Mouse (Mus musculus) small intestine, adult 2 months (tissue): ENCODE measurements around the gene Itga9. TPM values are rescaled to one million over a fixed set of nuclear protein-coding genes. Genes with fewer than 3 reads are reported as not detected.
A peak's percentile ranks its signal among the peaks of the same experiment; 100 is the strongest.

Source experiments
- H3K27ac ChIP-seq: fragments of 200-500 bp; 2 replicates; pipeline ENCODE4 v1.5.1; 2012; ENCODE audit warnings: low read depth, low read length, control low read depth, inconsistent platforms; ENCODE audit not compliant: insufficient read depth
- H3K27me3 ChIP-seq: fragments of 200-500 bp; 2 replicates; pipeline ENCODE4 v1.6.1; 2012; ENCODE audit warnings: mild to moderate bottlenecking, moderate library complexity, low read length, inconsistent platforms; ENCODE audit not compliant: control insufficient read depth, insufficient read depth
- H3K36me3 ChIP-seq: fragments of 200-500 bp; 2 replicates; pipeline ENCODE4 v1.6.1; 2012; ENCODE audit warnings: mild to moderate bottlenecking, low read length, control low read depth, inconsistent platforms; ENCODE audit not compliant: control insufficient read depth, insufficient read depth
- H3K4me1 ChIP-seq: fragments of 200-500 bp; 2 replicates; pipeline ENCODE4 v1.6.1; 2012; ENCODE audit warnings: low read length, inconsistent platforms, mixed read lengths; ENCODE audit not compliant: control insufficient read depth, insufficient read depth, insufficient read length
- H3K4me3 ChIP-seq: fragments of 200-500 bp; 2 replicates; pipeline ENCODE4 v1.5.1; 2012; ENCODE audit warnings: low read depth, mild to moderate bottlenecking, control low read depth, inconsistent platforms, low read length, moderate library complexity
- CTCF ChIP-seq: fragments of 200-500 bp; IDR thresholded peaks from 2 replicates; pipeline ENCODE4 v1.5.1; 2012; ENCODE audit warnings: low read depth, mild to moderate bottlenecking, control low read depth, inconsistent platforms, low read length, moderate library complexity, mixed read lengths; ENCODE audit not compliant: insufficient replicate concordance, insufficient read length; ENCODE audit errors: extremely low read depth
- POLR2A ChIP-seq: fragments of 200-500 bp; IDR thresholded peaks from 2 replicates; pipeline ENCODE4 v1.6.1; 2012; ENCODE audit warnings: low read depth, mild to moderate bottlenecking, control low read depth, inconsistent platforms, low read length, moderate library complexity
- WGBS: fragments of 180-500 bp; shearing (Covaris S2); methylation state at CpG from one replicate; pipeline ENCODE4 v1.1.7; 2018; 5-methylcytosine and 5-hydroxymethylcytosine counted together
- polyA plus RNA-seq: library from polyadenylated mRNA; depleted of rRNA; stranded (reverse); fragments of >200 nt; gene quantifications from 2 replicates; pipeline ENCODE4 v1.2.3, GENCODE M21; 2012; rRNA removed

The Itga9 gene
- 5.0 and 8.0 TPM in 2 replicates for polyA plus RNA-seq

DNA sequence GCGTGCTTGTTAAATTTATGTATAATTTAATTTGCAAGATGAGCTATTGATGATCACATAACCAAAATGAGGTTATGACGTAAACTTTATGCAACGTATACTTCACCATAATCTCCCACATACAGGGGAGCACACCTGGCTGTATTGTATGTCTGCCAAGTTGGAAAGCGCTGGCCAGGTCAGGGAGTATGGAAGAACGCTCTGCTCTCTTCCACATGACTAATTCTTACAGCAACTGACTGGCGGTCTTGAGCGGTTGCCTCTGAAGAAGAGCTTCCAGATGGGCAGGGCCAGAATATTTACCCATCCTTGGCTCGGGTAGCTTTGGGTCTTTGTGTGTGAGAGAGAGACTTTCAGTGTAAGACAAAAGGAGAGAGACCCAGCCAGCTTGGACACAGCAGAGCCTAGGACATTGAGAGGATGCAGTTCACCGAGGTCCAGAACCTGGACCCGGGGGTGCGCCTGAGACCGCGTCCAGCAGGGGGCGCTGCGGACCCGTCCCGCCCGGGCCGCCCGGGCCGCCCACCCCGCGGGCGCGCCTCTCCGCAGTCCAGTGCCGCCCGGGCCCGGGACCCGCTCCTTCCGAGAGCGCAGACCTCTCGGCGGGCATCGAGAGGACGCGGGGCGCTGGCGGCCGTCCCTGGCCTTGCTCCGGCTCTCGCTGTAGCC is at the start of gene Itga9:
Gene Itga9, plus strand, starts transcription at position 543 of the 669 bp plus-strand sequence.
- Histone ChIP-seq H3K36me3 (no peaks in the 10 kb centered on the region), H3K27ac (peak within 1 kb of the TSS; percentile 60), H3K4me1 (peaks cover 3% of the 10 kb centered on the region; the same call in 1 of the 2 replicates), H3K27me3 (peaks cover 6% of the 10 kb centered on the region), H3K4me3 (peak within 1 kb of the TSS; percentile 67)
- peak; percentile 72 for TF ChIP-seq CTCF
- TF ChIP-seq POLR2A, result no peak
- WGBS, result 8% methylated on average over 41 of the region's 42 CpGs

GRCm38 (mm10) chr9:118556951-118557780 is 49.3 kb upstream of the Itga9 start:
- WGBS, result 87% methylated on average over 24 of the region's 24 CpGs
- no peak for TF ChIP-seq POLR2A
- no peak for TF ChIP-seq CTCF
- Histone ChIP-seq H3K4me3 (no peak overlapping the region), H3K27ac (no peak overlapping the region), H3K27me3 (no peaks in the 10 kb centered on the region), H3K36me3 (peaks cover 76% of the 10 kb centered on the region), H3K4me1 (no peaks in the 10 kb centered on the region)

DNA sequence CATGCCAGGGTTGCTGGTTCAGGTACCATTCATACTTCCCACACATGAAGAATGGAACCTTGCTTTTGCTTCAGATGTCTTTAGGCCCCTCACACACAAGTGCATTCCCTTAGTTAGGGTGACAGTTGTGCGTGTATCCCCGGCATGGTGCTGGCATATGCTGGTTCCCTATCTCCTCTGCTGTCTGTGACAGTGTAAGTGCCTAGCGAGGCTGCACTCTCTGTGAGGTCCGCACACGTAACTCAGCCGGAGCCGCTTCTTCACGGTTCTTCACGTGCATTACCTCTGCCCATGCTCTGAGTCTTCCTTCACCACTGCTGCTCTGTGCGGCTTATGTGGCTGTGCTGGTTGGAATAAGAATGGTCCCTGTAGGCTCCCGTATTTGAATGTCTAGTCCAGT is 43.1 kb upstream of the Itga9 start:
- no peak overlapping the region for H3K4me3 ChIP-seq
- H3K27ac ChIP-seq, result no peak overlapping the region
- peaks cover 87% of the 10 kb centered on the region for H3K36me3 ChIP-seq
- WGBS, result 94% methylated on average over 11 of the region's 11 CpGs
- TF ChIP-seq POLR2A (no peak), CTCF (no peak)
- H3K4me1 ChIP-seq, result no peaks in the 10 kb centered on the region
- H3K27me3 ChIP-seq, result no peaks in the 10 kb centered on the region

DNA sequence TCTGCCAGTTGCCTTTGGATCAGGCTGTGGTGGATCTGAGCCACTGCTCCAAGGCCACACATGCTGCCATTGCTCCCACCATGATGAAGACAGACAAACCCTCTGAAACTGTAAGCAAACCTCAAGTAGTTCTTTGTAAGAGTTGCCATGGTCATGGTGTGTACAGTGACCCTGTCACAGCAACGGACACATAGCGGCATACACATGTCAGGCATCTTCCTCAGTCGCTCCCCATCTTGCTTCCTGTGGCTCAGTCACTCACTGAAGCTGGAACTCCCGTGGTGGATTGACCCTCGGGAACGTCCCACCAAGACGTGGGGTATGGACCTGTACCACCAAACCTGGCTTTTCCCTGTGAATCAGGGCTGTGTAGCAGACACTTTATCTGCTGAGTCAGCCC is 42.6 kb upstream of the Itga9 start:
- Histone ChIP-seq H3K36me3 (peaks cover 83% of the 10 kb centered on the region), H3K27me3 (no peaks in the 10 kb centered on the region), H3K4me3 (no peak overlapping the region), H3K4me1 (no peaks in the 10 kb centered on the region), H3K27ac (no peak overlapping the region)
- 93% methylated on average over 7 of the region's 7 CpGs for WGBS
- TF ChIP-seq POLR2A (no peak), CTCF (no peak)

DNA sequence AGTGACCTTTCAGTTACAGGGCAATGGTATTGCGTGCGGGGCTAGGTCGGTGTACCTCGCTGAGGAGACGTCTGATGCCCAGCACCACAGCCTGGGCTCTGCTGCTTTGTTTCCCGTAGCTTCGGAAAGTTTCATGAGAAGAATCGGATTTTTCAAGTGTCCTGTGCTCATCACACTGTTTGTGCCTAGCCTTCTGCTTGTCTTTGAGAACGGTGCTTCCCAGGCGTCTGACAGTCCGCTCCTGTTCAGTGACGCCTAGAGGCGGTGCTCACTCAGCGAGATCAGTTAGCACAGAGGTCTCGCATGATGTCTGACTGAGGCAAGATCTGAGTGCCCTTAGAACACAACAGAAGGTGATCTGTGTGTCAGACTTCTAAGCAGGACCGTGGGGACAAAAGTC is 41.8 kb upstream of the Itga9 start:
- Histone ChIP-seq H3K4me3 (no peak overlapping the region), H3K27ac (no peak overlapping the region), H3K27me3 (no peaks in the 10 kb centered on the region), H3K4me1 (no peaks in the 10 kb centered on the region), H3K36me3 (peaks cover 82% of the 10 kb centered on the region)
- no peak for TF ChIP-seq CTCF
- no peak for TF ChIP-seq POLR2A
- WGBS, result 97% methylated on average over 16 of the region's 16 CpGs

GRCm38 (mm10) chr9:118569328-118569727 is 37.2 kb upstream of the Itga9 start:
- TF ChIP-seq CTCF (no peak), POLR2A (no peak)
- no peaks in the 10 kb centered on the region for H3K27me3 ChIP-seq
- H3K4me1 ChIP-seq, result no peaks in the 10 kb centered on the region
- H3K4me3 ChIP-seq, result no peak overlapping the region
- WGBS, result 90% methylated on average over 6 of the region's 6 CpGs
- H3K27ac ChIP-seq, result no peak overlapping the region
- peaks cover 75% of the 10 kb centered on the region for H3K36me3 ChIP-seq

- 78% methylated on average over 4 of the region's 4 CpGs for WGBS
- peaks cover 69% of the 10 kb centered on the region for H3K36me3 ChIP-seq
- no peak overlapping the region for H3K27ac ChIP-seq
- H3K27me3 ChIP-seq, result no peaks in the 10 kb centered on the region
- no peak for TF ChIP-seq CTCF
- no peak for TF ChIP-seq POLR2A
- no peaks in the 10 kb centered on the region for H3K4me1 ChIP-seq
- no peak overlapping the region for H3K4me3 ChIP-seq
These were observed 35.6 kb upstream of the Itga9 start for GRCm38 (mm10) chr9:118570865-118571264.
